Mouse (Mus musculus) megakaryocyte, embryonic 14.5 days (primary cell): ENCODE data around the gene Hsp90aa1.

ENCODE experiments used
- FLI1 ChIP-seq: IDR thresholded peaks from 2 replicates; pipeline ENCODE4 v1.6.1; 2012; ENCODE audit warnings: low read length, inconsistent platforms, mixed read lengths
- GATA1 ChIP-seq: IDR thresholded peaks from 3 replicates; pipeline ENCODE4 v1.6.1; 2012; ENCODE audit warnings: mixed read lengths, low read length, inconsistent platforms, borderline replicate concordance

DNA sequence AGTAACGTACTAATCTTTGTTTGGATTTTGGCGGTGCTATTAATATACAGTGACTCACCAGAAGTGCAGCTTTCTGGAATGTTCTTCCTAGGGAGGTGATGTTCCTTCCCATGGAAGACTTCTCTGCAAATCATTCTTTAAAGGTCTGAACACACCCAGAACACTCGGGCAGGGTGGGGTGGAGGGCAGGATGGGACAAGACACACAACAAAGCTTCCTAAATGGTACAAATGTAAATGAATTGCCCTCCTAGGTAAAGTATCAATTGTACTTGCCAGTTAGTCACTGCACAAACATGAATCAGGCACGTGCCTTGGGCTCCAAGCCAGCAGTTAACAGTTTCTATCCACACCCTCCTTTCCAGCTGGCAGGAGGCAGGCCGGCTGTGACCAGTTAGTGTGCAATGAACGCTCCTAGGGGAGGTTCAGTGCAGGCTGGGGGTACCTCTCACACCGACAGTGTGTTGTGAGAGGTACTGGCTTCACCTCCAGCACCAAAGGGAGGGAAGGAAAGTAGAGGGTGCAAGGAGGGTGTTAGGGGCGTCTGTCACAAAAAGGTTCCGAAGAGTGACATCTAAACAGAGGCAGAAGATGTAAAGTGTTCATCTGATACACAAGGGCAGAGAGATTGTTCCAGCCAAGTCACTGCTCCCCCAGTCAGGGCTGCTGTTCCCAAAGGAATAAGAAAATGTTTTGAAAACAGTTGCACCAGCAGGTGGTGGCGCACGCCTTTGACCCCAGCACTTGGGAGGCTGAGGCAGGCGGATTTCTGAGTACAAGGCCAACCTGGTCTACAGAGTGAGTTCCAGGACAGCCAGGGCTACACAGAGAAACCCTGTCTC is 14.4 kb downstream of the Hsp90aa1 start:
- TF ChIP-seq GATA1 = no peak
- TF ChIP-seq FLI1 = no peak
